Comparison of ENCODE assay signal across 8 mouse cellular contexts in genomic region chr11:4186486-4187317, GRCm38 (mm10). TPM values are rescaled to one million over a fixed set of nuclear protein-coding genes. Genes with fewer than 3 reads are reported as not detected.
A peak's percentile ranks its signal among the peaks of the same experiment; 100 is the strongest.
DNase-seq lines count a peak whose midpoint lies in the region; ATAC-seq and TF ChIP-seq lines count a peak whose summit lies in the region.

Gene Tbc1d10a, plus strand, starts transcription at chr11:4186789.

- WGBS in forebrain, embryonic 12.5 days = under 1% methylated on average over 71 of the region's 71 CpGs
- WGBS in heart, postnatal 0 days = under 1% methylated on average over 60 of the region's 71 CpGs
- under 1% methylated on average over 71 of the region's 71 CpGs for WGBS in liver, embryonic 16.5 days (ENCODE audit: insufficient replicate concordance)
- under 1% methylated on average over 71 of the region's 71 CpGs for WGBS in neural tube, embryonic 13.5 days

- peaks cover 7% of the 10 kb centered on the region for H3K27me3 ChIP-seq in E14TG2a.4 (ENCODE audit: insufficient read depth, low read length)
- H3K27me3 ChIP-seq in forebrain, embryonic 12.5 days = no peaks in the 10 kb centered on the region
- no peaks in the 10 kb centered on the region for H3K27me3 ChIP-seq in heart, postnatal 0 days (ENCODE audit: control insufficient read depth, insufficient read depth, low read length)
- no peaks in the 10 kb centered on the region for H3K27me3 ChIP-seq in liver, embryonic 16.5 days (ENCODE audit: control insufficient read depth, insufficient read depth, low read depth, low read length)
- H3K27me3 ChIP-seq in neural tube, embryonic 13.5 days = no peaks in the 10 kb centered on the region
- H3K27me3 ChIP-seq in testis, adult 2 months (ENCODE audit: control insufficient read depth, insufficient read depth, low read length) = no peaks in the 10 kb centered on the region

- no peak for TF ChIP-seq EP300 in heart, postnatal 0 days (IDR thresholded peaks at IDR 0.05; ENCODE audit: low read depth)

- peak within 1 kb of the TSS; percentile 39; the same call in 1 of the 2 replicates for H3K27ac ChIP-seq in forebrain, embryonic 12.5 days
- peak within 1 kb of the TSS; percentile 73 for H3K27ac ChIP-seq in heart, postnatal 0 days (ENCODE audit: low read depth)
- H3K27ac ChIP-seq in liver, embryonic 16.5 days (ENCODE audit: low read length) = peak within 1 kb of the TSS; percentile 57; the same call in 1 of the 2 replicates
- H3K27ac ChIP-seq in neural tube, embryonic 13.5 days (replicated peaks) = peak within 1 kb of the TSS; percentile 64; the same call in 1 of the 2 replicates
- peak within 1 kb of the TSS; percentile 95 for H3K27ac ChIP-seq in testis, adult 2 months (ENCODE audit: control insufficient read depth, insufficient read depth, low read depth, low read length)

- H3K9ac ChIP-seq in forebrain, embryonic 12.5 days = peak within 1 kb of the TSS; percentile 87
- peak within 1 kb of the TSS; percentile 90 for H3K9ac ChIP-seq in heart, postnatal 0 days (replicated peaks; ENCODE audit: low read depth, low read length)
- H3K9ac ChIP-seq in liver, embryonic 16.5 days (ENCODE audit: low read depth, low read length) = peak within 1 kb of the TSS; percentile 93
- peak within 1 kb of the TSS; percentile 89 for H3K9ac ChIP-seq in neural tube, embryonic 13.5 days

- H3K9me3 ChIP-seq in E14TG2a.4 (ENCODE audit: low read length) = no peaks in the 10 kb centered on the region
- no peaks in the 10 kb centered on the region for H3K9me3 ChIP-seq in forebrain, embryonic 12.5 days
- no peaks in the 10 kb centered on the region for H3K9me3 ChIP-seq in heart, postnatal 0 days (replicated peaks; ENCODE audit: control insufficient read depth, low read length)
- H3K9me3 ChIP-seq in liver, embryonic 16.5 days (replicated peaks; ENCODE audit: control insufficient read depth, low read length) = no peaks in the 10 kb centered on the region
- H3K9me3 ChIP-seq in neural tube, embryonic 13.5 days = no peaks in the 10 kb centered on the region

- peak within 1 kb of the TSS; percentile 70 for H3K4me2 ChIP-seq in forebrain, embryonic 12.5 days
- peak within 1 kb of the TSS; percentile 89 for H3K4me2 ChIP-seq in heart, postnatal 0 days (ENCODE audit: low read depth, low read length)
- peak within 1 kb of the TSS; percentile 98 for H3K4me2 ChIP-seq in liver, embryonic 16.5 days (ENCODE audit: low read depth, low read length)
- H3K4me2 ChIP-seq in neural tube, embryonic 13.5 days = peak within 1 kb of the TSS; percentile 90

- H3K36me3 ChIP-seq in E14TG2a.4 (ENCODE audit: insufficient read depth, low read length) = peaks cover 62% of the 10 kb centered on the region
- H3K36me3 ChIP-seq in forebrain, embryonic 12.5 days (replicated peaks) = peaks cover 14% of the 10 kb centered on the region
- peaks cover 13% of the 10 kb centered on the region; the same call in 1 of the 2 replicates for H3K36me3 ChIP-seq in heart, postnatal 0 days (replicated peaks; ENCODE audit: control insufficient read depth, insufficient read depth, low read length)
- H3K36me3 ChIP-seq in liver, embryonic 16.5 days (ENCODE audit: control insufficient read depth, insufficient read depth) = peaks cover 3% of the 10 kb centered on the region
- H3K36me3 ChIP-seq in neural tube, embryonic 13.5 days = peaks cover 19% of the 10 kb centered on the region
- H3K36me3 ChIP-seq in testis, adult 2 months (ENCODE audit: control insufficient read depth, insufficient read depth, low read length) = no peaks in the 10 kb centered on the region; the same call in none of the 2 replicates

- peak; percentile 98 for DNase-seq in c-Kit-positive CD71-positive TER-119-positive erythroid progenitor cells, embryonic 14.5 days (ENCODE audit: low spot score)
- peak; percentile 97 for DNase-seq in heart, postnatal 0 days (ENCODE audit: low spot score)
- peak; percentile 98 to 99 for DNase-seq in kidney, postnatal 4 days

- peak within 1 kb of the TSS; percentile 98 for H3K4me3 ChIP-seq in E14TG2a.4 (replicated peaks; ENCODE audit: low read length)
- H3K4me3 ChIP-seq in forebrain, embryonic 12.5 days (replicated peaks) = peak within 1 kb of the TSS; percentile 82
- peak within 1 kb of the TSS; percentile 85 for H3K4me3 ChIP-seq in heart, postnatal 0 days (ENCODE audit: low read depth, low read length)
- peak within 1 kb of the TSS; percentile 86 for H3K4me3 ChIP-seq in liver, embryonic 16.5 days (ENCODE audit: low read depth, low read length)
- peak within 1 kb of the TSS; percentile 81 for H3K4me3 ChIP-seq in neural tube, embryonic 13.5 days
- H3K4me3 ChIP-seq in testis, adult 2 months (ENCODE audit: control insufficient read depth, low read depth, low read length) = peak within 1 kb of the TSS; percentile 90

- TF ChIP-seq CTCF in E14TG2a.4 (conservative IDR thresholded peaks at IDR 0.05; ENCODE audit: low read length) = no peak
- TF ChIP-seq CTCF in heart, postnatal 0 days (IDR thresholded peaks at IDR 0.05; ENCODE audit: low read depth) = no peak
- no peak for TF ChIP-seq CTCF in testis, adult 2 months (IDR thresholded peaks at IDR 0.05; ENCODE audit: control insufficient read depth, insufficient read depth, insufficient replicate concordance, low read depth, low read length)

- peak; percentile 90 for TF ChIP-seq POLR2A in testis, adult 2 months (IDR thresholded peaks at IDR 0.05; ENCODE audit: control insufficient read depth, low read depth, low read length)

- peaks cover 43% of the 10 kb centered on the region for H3K4me1 ChIP-seq in E14TG2a.4 (replicated peaks; ENCODE audit: low read depth, low read length)
- H3K4me1 ChIP-seq in forebrain, embryonic 12.5 days = peaks cover 17% of the 10 kb centered on the region
- H3K4me1 ChIP-seq in heart, postnatal 0 days (ENCODE audit: control insufficient read depth, insufficient read depth) = peaks cover 13% of the 10 kb centered on the region
- H3K4me1 ChIP-seq in liver, embryonic 16.5 days (ENCODE audit: control insufficient read depth, low read depth, low read length) = peaks cover 25% of the 10 kb centered on the region
- H3K4me1 ChIP-seq in neural tube, embryonic 13.5 days (replicated peaks) = peaks cover 29% of the 10 kb centered on the region
- peaks cover 15% of the 10 kb centered on the region for H3K4me1 ChIP-seq in testis, adult 2 months (ENCODE audit: control insufficient read depth, insufficient read depth, low read length)

- ATAC-seq in forebrain, embryonic 12.5 days (ENCODE audit: low FRiP score) = peak; percentile 100
- peak; percentile 99 for ATAC-seq in heart, postnatal 0 days (ENCODE audit: insufficient read depth, low read depth)
- ATAC-seq in liver, embryonic 16.5 days (ENCODE audit: low read depth) = peak; percentile 100
- peak; percentile 99 for ATAC-seq in neural tube, embryonic 13.5 days (ENCODE audit: low read depth)

RNA-seq across cellular contexts. Expression of gene Tbc1d10a, which starts in this region (rescaled TPM):
- polyA plus RNA-seq in forebrain, embryonic 12.5 days (2016; fragmentation: Nextera tagmentation; extraction: Ambion mirVana) = 22.3 and 26.7 TPM in 2 replicates
- total RNA-seq in heart, postnatal 0 days (2014; rRNA removed; ENCODE audit: low replicate concordance) = 17.5 and 31.3 TPM in 2 replicates
- 10.9 and 11.4 TPM in 2 replicates for polyA plus RNA-seq in heart, postnatal 0 days (2015; fragmentation: Nextera tagmentation; extraction: Ambion mirVana)
- 6.5 and 6.6 TPM in 2 replicates for polyA plus RNA-seq in liver, embryonic 16.5 days (2015; fragmentation: Nextera tagmentation; extraction: Ambion mirVana)
- polyA plus RNA-seq in neural tube, embryonic 13.5 days (2015; fragmentation: Nextera tagmentation; extraction: Ambion mirVana) = 30.0 and 30.3 TPM in 2 replicates
- polyA plus RNA-seq in testis, adult 2 months (2012; rRNA removed) = 40.6 and 42.1 TPM in 2 replicates

Comparison
In these comparisons a context has a peak if more than half of its experiments do, and no peak if none do; other contexts are left out.
1. Peak in every context shown above with its lines: DNase-seq, ATAC-seq, H3K4me3 ChIP-seq and H3K27ac ChIP-seq.
2. H3K27ac ChIP-seq: peak in every context shown above with its lines; median percentile 95 in testis, adult 2 months; 73 in heart, postnatal 0 days; 64 in neural tube, embryonic 13.5 days; 57 in liver, embryonic 16.5 days; 39 in forebrain, embryonic 12.5 days.